Mouse (Mus musculus): ENCODE data around the gene C2cd5.

- no peak for TF ChIP-seq CTCF (IDR thresholded peaks at IDR 0.05; ENCODE audit: low read depth, low read length)
- no peak for TF ChIP-seq GATA1 (IDR thresholded peaks at IDR 0.05; ENCODE audit: borderline replicate concordance, low read length)
Observed at GRCm38 (mm10) chr6:143146756-143147155, 46.8 kb upstream of the C2cd5 start.
